Mouse (Mus musculus): Measurements from ENCODE around the gene Cd33. TPM values are rescaled to one million over a fixed set of nuclear protein-coding genes. Genes with fewer than 3 reads are reported as not detected.

Cd33 gene
- polyA plus RNA-seq, 1 experiment from 2014 or later: 4.6 TPM

Other genes with a start within 250 kb of the Cd33 start
- 4.5 and 4.9 TPM in 2 replicates for gene Zfp715, start 231.1 kb downstream of the Cd33 start, polyA plus RNA-seq (2015; fragmentation: Nextera tagmentation; extraction: Ambion mirVana)
- 1.8 and 1.9 TPM in 2 replicates for gene Siglecf, start 193.1 kb downstream of the Cd33 start, polyA plus RNA-seq (2015; fragmentation: Nextera tagmentation; extraction: Ambion mirVana)
- gene Siglecg, start 136.2 kb downstream of the Cd33 start, polyA plus RNA-seq (2015; fragmentation: Nextera tagmentation; extraction: Ambion mirVana): 1.3 and 1.4 TPM in 2 replicates
- not detected in 2 replicates for gene Lim2, start 116.8 kb downstream of the Cd33 start, polyA plus RNA-seq (2015; fragmentation: Nextera tagmentation; extraction: Ambion mirVana)
- 16.3 and 17.8 TPM in 2 replicates for gene Nkg7, start 107.4 kb downstream of the Cd33 start, polyA plus RNA-seq (2015; fragmentation: Nextera tagmentation; extraction: Ambion mirVana)
- gene Cldnd2, start 103.6 kb downstream of the Cd33 start, polyA plus RNA-seq (2015; fragmentation: Nextera tagmentation; extraction: Ambion mirVana): not detected in 2 replicates
- gene Etfb, start 100.3 kb downstream of the Cd33 start, polyA plus RNA-seq (2015; fragmentation: Nextera tagmentation; extraction: Ambion mirVana): 314 and 319 TPM in 2 replicates
- gene Gm45233, start 100.3 kb downstream of the Cd33 start, polyA plus RNA-seq (2015; fragmentation: Nextera tagmentation; extraction: Ambion mirVana): 0.17 and 0.22 TPM in 2 replicates
- 1.1 and 1.3 TPM in 2 replicates for gene Vsig10l, start 81.3 kb downstream of the Cd33 start, polyA plus RNA-seq (2015; fragmentation: Nextera tagmentation; extraction: Ambion mirVana)
- gene Iglon5, start 54.4 kb downstream of the Cd33 start, polyA plus RNA-seq (2015; fragmentation: Nextera tagmentation; extraction: Ambion mirVana): not detected in 2 replicates
- not detected in 2 replicates for gene 4931406B18Rik, start 38.5 kb downstream of the Cd33 start, polyA plus RNA-seq (2015; fragmentation: Nextera tagmentation; extraction: Ambion mirVana)
- gene Zfp658, start 17.8 kb upstream of the Cd33 start, polyA plus RNA-seq (2015; fragmentation: Nextera tagmentation; extraction: Ambion mirVana): 0.19 and 0.29 TPM in 2 replicates
- gene Zfp719, start 35.2 kb upstream of the Cd33 start, polyA plus RNA-seq (2015; fragmentation: Nextera tagmentation; extraction: Ambion mirVana): 1.8 and 2.2 TPM in 2 replicates
- not detected in 2 replicates for gene Zfp819, start 62.7 kb upstream of the Cd33 start, polyA plus RNA-seq (2015; fragmentation: Nextera tagmentation; extraction: Ambion mirVana)
- gene Ceacam18, start 90.3 kb upstream of the Cd33 start, polyA plus RNA-seq (2015; fragmentation: Nextera tagmentation; extraction: Ambion mirVana): 0.15 TPM in 1 of 2 replicates, not detected in the other
- 4.0 and 5.0 TPM in 2 replicates for gene Siglece, start 115.7 kb upstream of the Cd33 start, polyA plus RNA-seq (2015; fragmentation: Nextera tagmentation; extraction: Ambion mirVana)
- gene Ctu1, start 127.6 kb upstream of the Cd33 start, polyA plus RNA-seq (2015; fragmentation: Nextera tagmentation; extraction: Ambion mirVana): 3.7 and 3.8 TPM in 2 replicates
- not detected in 2 replicates for gene Klk14, start 146.0 kb upstream of the Cd33 start, polyA plus RNA-seq (2015; fragmentation: Nextera tagmentation; extraction: Ambion mirVana)
- not detected in 2 replicates for gene Klk13, start 168.1 kb upstream of the Cd33 start, polyA plus RNA-seq (2015; fragmentation: Nextera tagmentation; extraction: Ambion mirVana)
- gene Klk12, start 224.5 kb upstream of the Cd33 start, polyA plus RNA-seq (2015; fragmentation: Nextera tagmentation; extraction: Ambion mirVana): not detected in 2 replicates
- gene Klk11, start 230.2 kb upstream of the Cd33 start, polyA plus RNA-seq (2015; fragmentation: Nextera tagmentation; extraction: Ambion mirVana): not detected in 2 replicates
- not detected in 2 replicates for gene Klk10, start 236.6 kb upstream of the Cd33 start, polyA plus RNA-seq (2015; fragmentation: Nextera tagmentation; extraction: Ambion mirVana)
- gene Klk9, start 247.5 kb upstream of the Cd33 start, polyA plus RNA-seq (2015; fragmentation: Nextera tagmentation; extraction: Ambion mirVana): not detected in 2 replicates

All from liver, embryonic 16.5 days (tissue).